Mouse (Mus musculus) liver, adult 2 months (tissue): ENCODE measurements around the gene Icos. TPM values are rescaled to one million over a fixed set of nuclear protein-coding genes. Genes with fewer than 3 reads are reported as not detected.
A peak's percentile ranks its signal among the peaks of the same experiment; 100 is the strongest.

ENCODE experiments used
- DNase-seq: peaks from one replicate; pipeline ENCODE4 v3.0.0-alpha.2; 2011; ENCODE audit warnings: low read depth, low spot score; ENCODE audit errors: extremely low read depth
- H3K27ac ChIP-seq: fragments of 200-500 bp; replicated peaks from 2 replicates; pipeline ENCODE4 v1.5.1; 2012; ENCODE audit warnings: low read depth, mild to moderate bottlenecking, control low read depth, inconsistent platforms, low read length; ENCODE audit not compliant: insufficient read depth
- H3K27me3 ChIP-seq: fragments of 200-500 bp; 2 replicates; pipeline ENCODE4 v1.6.1; 2012; ENCODE audit warnings: mild to moderate bottlenecking, moderate library complexity, low read length, inconsistent platforms; ENCODE audit not compliant: control insufficient read depth, insufficient read depth
- H3K36me3 ChIP-seq: fragments of 200-500 bp; 2 replicates; pipeline ENCODE4 v1.6.1; 2012; ENCODE audit warnings: low read length, inconsistent platforms; ENCODE audit not compliant: control insufficient read depth, insufficient read depth
- H3K4me1 ChIP-seq: fragments of 200-500 bp; 2 replicates; pipeline ENCODE4 v1.6.1; 2011; ENCODE audit warnings: low read length; ENCODE audit not compliant: control insufficient read depth, insufficient read depth
- H3K4me3 ChIP-seq: fragments of 200-500 bp; 2 replicates; pipeline ENCODE4 v1.5.1; 2011; ENCODE audit warnings: low read depth, mild to moderate bottlenecking, control low read depth, low read length, moderate library complexity; ENCODE audit not compliant: insufficient read depth
- H3K79me2 ChIP-seq: fragments of 200-500 bp; 2 replicates; pipeline ENCODE4 v1.6.1; 2012; ENCODE audit warnings: inconsistent platforms, mild to moderate bottlenecking, low read length, moderate library complexity; ENCODE audit not compliant: control insufficient read depth, insufficient read depth
- H3K9ac ChIP-seq: fragments of 200-500 bp; 2 replicates; pipeline ENCODE4 v1.6.1; 2012; ENCODE audit warnings: low read depth, mild to moderate bottlenecking, control low read depth, inconsistent platforms, low read length
- CTCF ChIP-seq: fragments of 200-500 bp; IDR thresholded peaks from 2 replicates; pipeline ENCODE4 v1.5.1; 2011; ENCODE audit warnings: low read depth, low read length, control low read depth
- POLR2A ChIP-seq: fragments of 200-500 bp; IDR thresholded peaks from 2 replicates; pipeline ENCODE4 v1.6.1; 2011; ENCODE audit warnings: low read length, control low read depth; ENCODE audit not compliant: insufficient read depth; ENCODE audit errors: extremely low read depth
- WGBS: fragments of 180-500 bp; shearing (Covaris S2); methylation state at CpG from one replicate; pipeline ENCODE4 v1.1.7; 2018; 5-methylcytosine and 5-hydroxymethylcytosine counted together
- polyA plus RNA-seq: library from polyadenylated mRNA; depleted of rRNA; stranded (reverse); fragments of >200 nt; gene quantifications from 2 replicates; pipeline ENCODE4 v1.2.3, GENCODE M21; 2012; rRNA removed
- total RNA-seq: library from RNA; depleted of rRNA; stranded (reverse); fragments of >200 nt; gene quantifications from 2 replicates; pipeline ENCODE4 v1.2.3, GENCODE M21; 2014; rRNA removed

Gene Icos
- 0.65 and 0.67 TPM in 2 replicates for total RNA-seq
- 0.29 and 0.38 TPM in 2 replicates for polyA plus RNA-seq

DNA sequence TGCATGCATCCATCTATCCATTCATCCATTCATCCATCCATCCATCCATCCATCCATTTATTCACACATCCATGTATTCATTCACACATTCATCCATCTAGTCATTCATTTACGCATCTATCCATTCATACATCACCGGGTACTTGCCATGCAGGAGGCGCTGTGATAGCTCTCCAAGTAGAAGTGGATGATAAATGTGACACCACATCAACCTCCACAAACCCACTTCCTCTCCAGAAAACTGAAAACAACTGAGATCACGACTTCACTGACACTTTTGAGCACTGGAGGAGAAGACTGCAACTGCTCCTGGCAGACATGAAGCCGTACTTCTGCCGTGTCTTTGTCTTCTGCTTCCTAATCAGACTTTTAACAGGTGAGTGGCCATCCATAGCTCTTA, at the start of gene Icos:
Gene Icos (plus strand): TSS at position 287 of the 400 bp plus-strand sequence.
- Histone ChIP-seq H3K4me1 (no peaks in the 10 kb centered on the region), H3K36me3 (no peaks in the 10 kb centered on the region), H3K79me2 (no peaks in the 10 kb centered on the region), H3K27me3 (no peaks in the 10 kb centered on the region), H3K27ac (no peak within 1 kb of the TSS), H3K4me3 (no peak within 1 kb of the TSS), H3K9ac (no peak within 1 kb of the TSS)
- DNase-seq, result peak; percentile 20
- WGBS, result 75% methylated on average over 6 of the region's 6 CpGs
- TF ChIP-seq POLR2A, result no peak
- TF ChIP-seq CTCF, result no peak

- H3K27me3 ChIP-seq, result no peaks in the 10 kb centered on the region
- no peaks in the 10 kb centered on the region for H3K79me2 ChIP-seq
- TF ChIP-seq POLR2A, result no peak
- TF ChIP-seq CTCF, result no peak
- H3K9ac ChIP-seq, result no peak overlapping the region
- H3K4me1 ChIP-seq, result no peaks in the 10 kb centered on the region
- H3K27ac ChIP-seq, result no peak overlapping the region
- WGBS, result 92% methylated on average over 3 of the region's 3 CpGs
- DNase-seq, result no peak
- no peak overlapping the region for H3K4me3 ChIP-seq
- H3K36me3 ChIP-seq, result no peaks in the 10 kb centered on the region
These were observed 48.7 kb upstream of the Icos start for GRCm38 (mm10) chr1:60929036-60929435.

- no peak for DNase-seq
- Histone ChIP-seq H3K9ac (no peak overlapping the region), H3K4me3 (no peak overlapping the region), H3K79me2 (no peaks in the 10 kb centered on the region), H3K4me1 (no peaks in the 10 kb centered on the region), H3K27ac (no peak overlapping the region), H3K27me3 (no peaks in the 10 kb centered on the region), H3K36me3 (no peaks in the 10 kb centered on the region)
- no peak for TF ChIP-seq CTCF
- no peak for TF ChIP-seq POLR2A
- WGBS, result 83% methylated on average over 7 of the region's 7 CpGs
These were observed 47.3 kb upstream of the Icos start for GRCm38 (mm10) chr1:60930397-60930796.

DNA sequence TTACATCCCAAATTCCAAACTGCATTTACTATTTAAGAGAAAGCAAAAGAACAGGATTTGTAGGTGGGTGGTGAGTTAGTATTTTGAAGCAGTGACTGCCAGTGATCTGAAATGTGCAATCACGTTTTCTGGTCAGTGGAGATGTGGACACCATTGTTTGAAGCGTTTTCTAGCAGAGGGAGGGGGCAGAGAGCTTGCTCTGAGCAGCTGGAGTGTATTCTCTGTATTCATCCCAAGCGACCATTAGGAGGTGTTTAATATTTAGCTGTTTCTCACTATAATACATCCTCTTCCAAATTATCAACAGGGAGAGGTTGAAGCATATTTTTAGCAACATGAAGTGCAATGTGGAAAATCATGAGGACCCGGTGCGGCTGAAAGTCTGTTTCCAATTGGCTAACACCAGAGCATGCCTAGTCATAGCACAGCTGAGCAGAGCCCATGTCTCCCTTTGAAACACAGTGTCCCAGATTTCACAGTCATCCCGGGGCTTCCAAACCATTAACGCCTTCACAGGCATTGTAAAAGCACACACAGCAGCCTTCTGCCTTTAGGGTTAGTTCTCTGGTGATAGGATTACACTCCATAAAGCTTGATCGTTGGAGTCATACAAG, 41.7 kb upstream of the Icos start:
- no peak for TF ChIP-seq POLR2A
- no peak for TF ChIP-seq CTCF
- H3K9ac ChIP-seq, result no peak overlapping the region
- no peak for DNase-seq
- WGBS, result 74% methylated on average over 8 of the region's 8 CpGs
- H3K4me1 ChIP-seq, result no peaks in the 10 kb centered on the region
- H3K36me3 ChIP-seq, result no peaks in the 10 kb centered on the region
- no peak overlapping the region for H3K4me3 ChIP-seq
- no peaks in the 10 kb centered on the region for H3K79me2 ChIP-seq
- no peaks in the 10 kb centered on the region for H3K27me3 ChIP-seq
- no peak overlapping the region for H3K27ac ChIP-seq

DNA sequence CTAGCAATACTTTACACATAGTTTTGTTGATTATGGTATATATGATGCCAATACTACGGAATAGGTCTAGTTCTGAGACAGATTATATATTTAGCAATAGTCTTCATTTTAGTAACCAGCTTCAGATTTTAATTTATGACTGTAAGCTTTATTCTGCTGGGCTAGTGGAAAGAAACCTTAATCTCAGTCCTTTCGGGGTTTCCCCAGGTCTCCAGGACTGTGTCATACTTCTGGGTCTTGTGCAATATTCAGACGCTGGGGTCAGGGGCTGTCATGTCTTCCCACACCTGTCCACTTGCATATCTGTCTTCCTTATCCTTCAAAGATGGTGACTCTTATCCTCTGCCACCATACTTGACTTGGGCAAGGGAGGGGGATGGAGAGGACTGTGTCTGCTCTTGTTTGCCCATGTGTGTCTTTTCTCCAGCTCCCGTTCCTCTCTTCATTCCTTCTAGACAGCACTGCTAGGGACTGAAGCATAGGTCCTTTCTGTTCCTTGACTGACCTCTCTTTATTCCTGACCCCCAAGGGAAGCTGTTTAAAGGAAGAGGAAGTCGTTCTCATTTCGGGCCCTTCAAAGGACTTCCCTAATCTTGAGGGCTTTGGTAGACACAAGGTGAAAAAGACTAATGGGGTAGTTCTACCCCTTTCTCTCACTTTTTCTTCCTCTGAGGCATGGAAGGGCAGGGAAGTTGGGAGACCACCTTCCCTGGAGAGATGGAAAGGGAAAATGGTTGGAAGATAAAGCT, 40.6 kb upstream of the Icos start:
- no peak for DNase-seq
- TF ChIP-seq POLR2A (no peak), CTCF (no peak)
- H3K27ac ChIP-seq, result no peak overlapping the region
- no peaks in the 10 kb centered on the region for H3K4me1 ChIP-seq
- 73% methylated on average over 6 of the region's 6 CpGs for WGBS
- no peaks in the 10 kb centered on the region for H3K79me2 ChIP-seq
- H3K9ac ChIP-seq, result no peak overlapping the region
- no peaks in the 10 kb centered on the region for H3K27me3 ChIP-seq
- H3K4me3 ChIP-seq, result no peak overlapping the region
- no peaks in the 10 kb centered on the region for H3K36me3 ChIP-seq

DNA sequence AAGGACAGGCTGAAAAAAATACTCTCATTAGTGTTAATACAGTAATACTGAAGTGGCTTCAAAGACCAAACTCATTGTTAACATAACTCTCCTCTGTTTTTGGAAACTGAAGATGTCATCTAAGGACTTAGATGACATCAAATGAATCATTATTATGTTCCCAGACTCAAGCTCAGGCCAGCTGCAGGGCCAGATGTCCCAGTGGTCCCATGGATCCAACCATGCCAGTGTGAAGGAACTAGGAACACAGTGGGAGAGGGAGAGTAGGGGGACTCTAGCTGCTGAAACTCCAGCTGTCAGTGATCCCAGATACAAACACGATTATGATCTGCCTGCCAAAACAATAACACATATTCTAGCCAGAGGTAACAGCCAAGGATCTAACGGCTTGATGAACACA, 39.5 kb upstream of the Icos start:
- Histone ChIP-seq H3K4me1 (no peaks in the 10 kb centered on the region), H3K4me3 (no peak overlapping the region), H3K36me3 (no peaks in the 10 kb centered on the region), H3K79me2 (no peaks in the 10 kb centered on the region), H3K27ac (no peak overlapping the region), H3K27me3 (no peaks in the 10 kb centered on the region), H3K9ac (no peak overlapping the region)
- TF ChIP-seq POLR2A (no peak), CTCF (no peak)
- 86% methylated on average over 2 of the region's 2 CpGs for WGBS
- DNase-seq, result no peak
